8 mouse cellular contexts compared by ENCODE assay signal in genomic region chr10:93888935-93889578, GRCm38 (mm10). TPM values are rescaled to one million over a fixed set of nuclear protein-coding genes. Genes with fewer than 3 reads are reported as not detected.
A peak's percentile ranks its signal among the peaks of the same experiment; 100 is the strongest.
DNase-seq lines count a peak whose midpoint lies in the region; ATAC-seq and TF ChIP-seq lines count a peak whose summit lies in the region.

No protein-coding gene starts in this region.

- TF ChIP-seq CTCF in testis, adult 2 months (IDR thresholded peaks at IDR 0.05; ENCODE audit: control insufficient read depth, insufficient read depth, insufficient replicate concordance, low read depth, low read length), result no peak
- no peak for TF ChIP-seq CTCF in cerebellum, adult 2 months (IDR thresholded peaks at IDR 0.05; ENCODE audit: borderline replicate concordance, insufficient read depth, low read depth, low read length)

- peaks cover 5% of the 10 kb centered on the region for H3K36me3 ChIP-seq in testis, adult 2 months (ENCODE audit: control insufficient read depth, insufficient read depth, low read length)
- H3K36me3 ChIP-seq in intestine, embryonic 14.5 days (ENCODE audit: control insufficient read depth, insufficient read depth, low read length), result peaks cover 27% of the 10 kb centered on the region
- H3K36me3 ChIP-seq in liver, embryonic 12.5 days, result peaks cover 44% of the 10 kb centered on the region

- H3K27ac ChIP-seq in testis, adult 2 months (ENCODE audit: control insufficient read depth, insufficient read depth, low read depth, low read length), result peak overlapping the region; percentile 84
- H3K27ac ChIP-seq in cerebellum, adult 2 months (ENCODE audit: insufficient read depth, low read length), result peak overlapping the region; percentile 57
- peak overlapping the region; percentile 80 for H3K27ac ChIP-seq in intestine, embryonic 14.5 days (ENCODE audit: low read depth)
- peak overlapping the region; percentile 98 for H3K27ac ChIP-seq in liver, embryonic 12.5 days

- peaks cover 4% of the 10 kb centered on the region for H3K4me1 ChIP-seq in testis, adult 2 months (ENCODE audit: control insufficient read depth, insufficient read depth, low read length)
- H3K4me1 ChIP-seq in cerebellum, adult 2 months (ENCODE audit: control insufficient read depth, insufficient read depth, low read length), result no peaks in the 10 kb centered on the region
- H3K4me1 ChIP-seq in intestine, embryonic 14.5 days (replicated peaks; ENCODE audit: control insufficient read depth, insufficient read depth, low read length), result peaks cover 8% of the 10 kb centered on the region
- peaks cover 84% of the 10 kb centered on the region for H3K4me1 ChIP-seq in liver, embryonic 12.5 days

- under 1% methylated on average over 38 of the region's 38 CpGs for WGBS in cerebellum, adult 2 months
- under 1% methylated on average over 38 of the region's 38 CpGs for WGBS in intestine, embryonic 14.5 days
- under 1% methylated on average over 38 of the region's 38 CpGs for WGBS in liver, embryonic 12.5 days (ENCODE audit: insufficient replicate concordance)

- H3K27me3 ChIP-seq in testis, adult 2 months (ENCODE audit: control insufficient read depth, insufficient read depth, low read length), result no peaks in the 10 kb centered on the region
- no peaks in the 10 kb centered on the region for H3K27me3 ChIP-seq in cerebellum, adult 2 months (ENCODE audit: control insufficient read depth, insufficient read depth, low read length)
- no peaks in the 10 kb centered on the region for H3K27me3 ChIP-seq in intestine, embryonic 14.5 days (replicated peaks; ENCODE audit: control insufficient read depth, insufficient read depth, low read length)
- H3K27me3 ChIP-seq in liver, embryonic 12.5 days (replicated peaks), result no peaks in the 10 kb centered on the region

- peak; percentile 70 for ATAC-seq in intestine, embryonic 14.5 days (replicated peaks; ENCODE audit: low FRiP score, low TSS enrichment, low read depth)
- ATAC-seq in liver, embryonic 12.5 days, result peak; percentile 16; the same call in 1 of the 2 replicates
- peak; percentile 7; the same call in 1 of the 2 replicates for ATAC-seq in neutrophil, adult 5-6 weeks (ENCODE audit: extremely low read depth, insufficient number of reproducible peaks, low FRiP score, poor library complexity, severe bottlenecking)

- H3K9ac ChIP-seq in intestine, embryonic 14.5 days (ENCODE audit: low read length), result peak overlapping the region; percentile 95
- H3K9ac ChIP-seq in liver, embryonic 12.5 days, result peak overlapping the region; percentile 98

- no peak for DNase-seq in testis, postnatal 14 days (ENCODE audit: low spot score)
- DNase-seq in cerebellum, adult 2 months, result peak in 1 of 2 experiments; percentile 66
- DNase-seq in frontal cortex, postnatal 36 days (ENCODE audit: low spot score in 2 of 2), result peak; percentile 51 to 64
- DNase-seq in intestine, embryonic 14.5 days (ENCODE audit: low spot score), result peak; percentile 88
- DNase-seq in ovary, postnatal 10 days (ENCODE audit: low spot score), result no peak

- TF ChIP-seq POLR2A in testis, adult 2 months (IDR thresholded peaks at IDR 0.05; ENCODE audit: control insufficient read depth, low read depth, low read length), result 0 out of 2 replicates have a peak, but pooled peaks have one; percentile 25
- TF ChIP-seq POLR2A in cerebellum, adult 2 months (IDR thresholded peaks at IDR 0.05; ENCODE audit: borderline replicate concordance, insufficient read depth, low read length), result no peak

- H3K4me2 ChIP-seq in intestine, embryonic 14.5 days (ENCODE audit: low read length), result peak overlapping the region; percentile 88
- H3K4me2 ChIP-seq in liver, embryonic 12.5 days, result peak overlapping the region; percentile 87

- H3K4me3 ChIP-seq in testis, adult 2 months (ENCODE audit: control insufficient read depth, low read depth, low read length), result peak overlapping the region; percentile 97
- peak overlapping the region; percentile 95 for H3K4me3 ChIP-seq in cerebellum, adult 2 months (replicated peaks; ENCODE audit: insufficient read depth, low read depth, low read length)
- peak overlapping the region; percentile 97 for H3K4me3 ChIP-seq in intestine, embryonic 14.5 days (ENCODE audit: low read depth, low read length)
- H3K4me3 ChIP-seq in liver, embryonic 12.5 days, result peak overlapping the region; percentile 98

- H3K9me3 ChIP-seq in intestine, embryonic 14.5 days (ENCODE audit: control insufficient read depth, low read length), result no peaks in the 10 kb centered on the region
- H3K9me3 ChIP-seq in liver, embryonic 12.5 days (replicated peaks), result no peaks in the 10 kb centered on the region

RNA-seq across cellular contexts. Expression of gene Metap2, which starts 7.8 kb away (rescaled TPM):
- polyA plus RNA-seq in testis, adult 2 months (2012; rRNA removed), result 93.2 and 113 TPM in 2 replicates
- polyA plus RNA-seq in cerebellum, adult 2 months (2012; rRNA removed), result 115 and 131 TPM in 2 replicates
- 206 and 207 TPM in 2 replicates for polyA plus RNA-seq in intestine, embryonic 14.5 days (2014; fragmentation: Nextera tagmentation; extraction: Ambion mirVana)
- 290 and 301 TPM in 2 replicates for polyA plus RNA-seq in liver, embryonic 12.5 days (2016; fragmentation: Nextera tagmentation; extraction: Ambion mirVana)
- 85.2 and 87.3 TPM in 2 replicates for total RNA-seq in neutrophil, adult 5-6 weeks (2017)

RNA-seq across cellular contexts. Expression of gene Usp44, which starts 57.7 kb away (rescaled TPM):
- 121 and 122 TPM in 2 replicates for polyA plus RNA-seq in testis, adult 2 months (2012; rRNA removed)
- 0.05 TPM in 2 replicates for polyA plus RNA-seq in cerebellum, adult 2 months (2012; rRNA removed)
- 0.38 and 0.86 TPM in 2 replicates for polyA plus RNA-seq in intestine, embryonic 14.5 days (2014; fragmentation: Nextera tagmentation; extraction: Ambion mirVana)
- polyA plus RNA-seq in liver, embryonic 12.5 days (2016; fragmentation: Nextera tagmentation; extraction: Ambion mirVana), result 5.5 and 5.8 TPM in 2 replicates
- total RNA-seq in neutrophil, adult 5-6 weeks (2017), result not detected in 2 replicates

Comparison
In these comparisons a context has a peak if more than half of its experiments do, and no peak if none do; other contexts are left out.
1. DNase-seq: peak in frontal cortex, postnatal 36 days (2 of 2) and intestine, embryonic 14.5 days (single experiment); none in testis, postnatal 14 days (single experiment) and ovary, postnatal 10 days (single experiment).
2. ATAC-seq: peak in every context shown above with its lines; median percentile 70 in intestine, embryonic 14.5 days; 16 in liver, embryonic 12.5 days; 7 in neutrophil, adult 5-6 weeks.
3. RNA of gene Usp44, which starts 57.7 kb away (polyA plus RNA-seq): 121 to 122 TPM in testis, adult 2 months; 5.5 to 5.8 TPM in liver, embryonic 12.5 days, 0.38 to 0.86 TPM in intestine, embryonic 14.5 days and 0.05 TPM in cerebellum, adult 2 months; every median in the first group is over 10 times any median in the second.
4. Peak in every context shown above with its lines, with median percentiles within 50 percentile points of each other: H3K27ac ChIP-seq and H3K4me3 ChIP-seq.